Mouse (Mus musculus) heart, adult 11 months (tissue): ENCODE measurements at regions not wholly inside any gene's neighbourhood (a gene's known extent, or its start where the extent isn't known, plus 50 kb on each side); places are given as distances from the start of the nearest gene placed in this dataset.

Experiments
- DNase-seq: peaks from one replicate; pipeline ENCODE4 v3.0.0; 2022

DNA sequence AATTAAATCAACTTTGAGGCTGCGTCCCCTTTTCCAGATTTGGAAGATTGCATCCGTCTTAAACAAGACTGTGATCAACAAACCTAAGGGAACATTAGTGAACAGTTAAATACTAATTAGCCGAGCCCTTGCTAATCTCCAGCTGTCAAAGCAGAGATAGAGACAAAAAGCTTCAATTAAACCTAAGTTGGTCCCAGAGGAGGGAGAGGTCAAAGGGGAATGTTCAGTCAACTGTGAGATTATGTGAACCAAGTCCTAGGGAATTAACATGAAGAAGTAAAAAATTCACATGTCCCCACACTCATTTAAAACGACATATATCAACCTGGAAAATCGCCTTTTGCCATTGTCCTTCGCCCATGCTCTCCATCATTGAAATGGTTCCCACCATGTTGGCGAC, 59.7 kb upstream of the Tbx20 start:
- DNase-seq = no peak

DNA sequence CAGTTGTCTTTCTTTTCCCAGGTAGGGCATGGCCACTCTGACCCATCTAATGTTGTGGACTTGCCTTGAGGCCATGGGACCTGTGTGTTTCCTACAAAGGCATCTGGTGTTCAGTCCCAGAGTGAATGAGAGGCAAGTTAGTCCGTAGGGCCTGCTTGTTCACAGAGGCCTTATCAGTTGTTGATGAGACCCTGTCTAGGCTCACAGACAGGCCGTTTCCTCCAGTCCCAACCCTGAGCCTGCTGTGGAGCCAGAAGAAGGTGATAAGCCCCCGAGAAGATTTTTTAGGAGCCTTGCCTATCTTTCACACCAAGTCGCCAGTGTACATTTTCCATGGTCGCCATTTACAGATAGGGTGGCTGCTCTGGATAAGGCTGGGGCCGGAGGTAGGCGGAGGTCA, 74.1 kb upstream of the Tbx20 start:
- DNase-seq = peak; percentile 92

DNA sequence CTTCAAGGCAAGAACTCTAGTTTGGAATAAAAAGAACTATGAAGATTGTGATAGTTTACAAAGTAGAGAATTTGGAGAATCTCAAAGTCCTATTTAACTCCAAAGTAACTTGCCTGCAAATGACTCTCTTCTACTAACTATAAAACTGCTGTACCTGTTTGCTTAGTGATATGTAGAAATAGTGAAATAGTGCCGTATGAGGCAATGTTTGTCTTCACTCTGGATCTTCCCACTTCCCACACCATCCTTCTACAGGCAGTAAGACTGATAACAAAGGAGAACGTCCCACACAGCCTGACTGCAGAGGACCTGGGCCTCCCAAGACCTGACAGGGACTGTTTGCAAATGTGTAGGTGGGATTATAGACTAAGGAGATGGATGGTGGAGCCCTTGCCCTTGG, 85.4 kb upstream of the Tbx20 start:
- DNase-seq = peak; percentile 21

DNA sequence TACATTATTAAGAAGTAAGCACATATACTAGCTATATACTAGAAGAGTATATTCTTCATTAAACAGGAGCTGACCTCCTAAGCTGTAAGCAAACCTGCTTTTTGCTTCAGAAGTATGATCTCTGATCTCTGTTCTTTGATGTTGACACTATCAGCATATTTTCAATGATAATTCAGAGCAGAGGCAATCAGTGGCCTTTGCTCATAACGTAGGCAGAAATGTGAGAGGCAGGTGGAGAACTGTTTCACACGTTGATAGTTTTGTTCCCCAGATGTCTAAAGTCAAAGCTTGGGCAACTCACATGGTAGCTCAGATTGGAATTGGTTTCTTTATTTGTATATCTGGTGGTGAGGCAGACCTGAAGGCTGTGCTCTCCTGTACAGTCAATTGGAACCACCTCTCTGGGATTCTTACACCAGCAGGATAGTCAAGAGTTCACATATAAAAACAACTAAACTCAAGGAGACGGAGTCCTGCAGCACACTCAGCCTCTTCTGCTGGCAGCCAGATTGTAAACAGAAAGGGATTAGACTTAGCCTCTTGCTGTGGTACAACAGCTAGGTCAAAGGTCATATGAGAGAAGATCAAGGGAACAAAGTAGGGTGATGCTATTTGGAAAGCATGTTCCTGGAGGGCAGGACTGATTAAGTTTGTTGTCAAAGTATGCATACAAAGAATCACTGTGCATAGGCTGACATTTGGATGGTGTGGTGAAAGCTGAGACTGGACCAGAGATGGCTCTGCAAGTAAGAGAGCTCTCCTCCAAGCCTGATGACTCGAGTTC, 92.5 kb upstream of the Tbx20 start:
- DNase-seq = peak; percentile 67

GRCm38 (mm10) chr9:24868746-24869145, 94.6 kb upstream of the Tbx20 start:
- peak; percentile 29 for DNase-seq

- DNase-seq = peak; percentile 35
Observed at GRCm38 (mm10) chr9:24874434-24875143, 100.5 kb upstream of the Tbx20 start.

DNA sequence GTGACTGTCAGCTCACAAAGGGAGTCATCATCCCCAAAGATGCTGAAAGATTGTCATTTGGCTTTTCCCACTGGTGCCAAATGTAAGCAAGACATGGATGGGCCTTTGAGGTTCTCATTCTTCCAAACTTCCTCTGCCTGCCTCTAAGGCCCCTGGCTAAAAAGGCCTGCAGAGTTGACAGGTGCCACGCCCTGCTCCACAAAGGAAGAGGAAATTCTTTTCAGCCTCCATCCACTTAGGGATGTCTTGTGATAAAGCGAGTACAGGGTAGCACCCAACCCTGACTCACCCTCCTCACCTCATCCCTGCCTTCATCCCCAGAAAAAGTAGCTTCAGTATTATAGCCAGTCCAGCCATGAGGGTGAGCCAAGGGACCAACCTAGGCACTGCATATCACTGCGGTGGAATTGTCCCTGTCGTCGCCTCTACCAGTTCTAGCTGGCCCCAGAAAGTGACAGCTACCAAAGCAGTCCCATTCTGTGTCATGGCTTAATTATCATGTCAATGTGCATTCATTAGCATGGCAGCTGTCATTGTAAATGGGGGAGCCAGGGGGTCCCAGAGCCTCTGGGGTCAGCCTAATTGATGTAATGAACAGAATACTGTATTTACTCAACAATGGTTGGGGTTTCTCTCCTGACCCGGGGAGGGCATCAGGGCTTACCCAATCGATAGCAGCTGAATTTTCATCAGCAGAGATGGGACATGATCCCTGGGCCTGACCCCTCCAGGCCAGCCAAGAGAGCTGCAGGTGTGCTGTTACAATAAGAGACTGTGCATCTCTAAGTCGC, 104.5 kb upstream of the Tbx20 start:
- DNase-seq = peak; percentile 64

DNA sequence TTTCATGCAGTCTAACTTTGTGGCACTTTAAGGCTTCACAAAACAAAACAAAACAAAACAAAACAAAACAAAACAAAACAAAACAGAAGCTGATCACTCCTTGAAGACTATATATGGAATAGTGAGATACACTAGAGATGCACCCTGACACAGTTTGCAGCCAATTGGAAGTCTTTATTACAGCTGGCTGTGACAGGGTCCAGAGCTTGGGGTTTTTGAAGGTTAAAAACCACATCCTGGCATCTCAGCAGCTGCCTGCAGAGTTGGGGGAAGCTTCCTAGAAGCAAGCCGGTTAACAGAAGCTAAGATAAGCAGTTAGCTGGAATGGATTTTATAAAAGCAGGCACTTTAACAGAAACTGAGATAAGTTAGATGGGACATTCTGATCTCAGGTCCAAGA, 105.6 kb upstream of the Tbx20 start:
- DNase-seq = peak; percentile 19

DNA sequence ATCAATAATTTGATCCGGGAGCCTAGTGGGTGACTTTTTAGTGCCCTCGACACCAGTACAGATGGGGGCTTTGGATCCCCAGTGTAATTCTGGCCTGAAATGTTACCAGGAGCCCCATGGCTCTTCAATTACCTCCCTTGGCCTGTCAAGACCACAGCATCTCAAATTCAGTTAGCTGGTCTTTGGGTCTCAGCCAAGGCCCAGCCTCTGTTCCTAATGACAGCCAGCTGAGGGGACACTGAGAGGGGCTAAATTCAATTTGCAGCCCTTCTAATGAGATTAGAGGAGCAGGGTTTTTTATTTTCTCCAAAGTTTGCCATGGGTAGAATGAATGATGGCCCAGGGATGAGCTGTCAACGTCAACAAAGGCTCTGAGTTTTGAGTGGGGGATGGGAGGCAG, 109.9 kb upstream of the Tbx20 start:
- peak; percentile 68 for DNase-seq

GRCm38 (mm10) chr9:24888282-24888681, 114.2 kb upstream of the Tbx20 start:
- peak; percentile 86 for DNase-seq

DNA sequence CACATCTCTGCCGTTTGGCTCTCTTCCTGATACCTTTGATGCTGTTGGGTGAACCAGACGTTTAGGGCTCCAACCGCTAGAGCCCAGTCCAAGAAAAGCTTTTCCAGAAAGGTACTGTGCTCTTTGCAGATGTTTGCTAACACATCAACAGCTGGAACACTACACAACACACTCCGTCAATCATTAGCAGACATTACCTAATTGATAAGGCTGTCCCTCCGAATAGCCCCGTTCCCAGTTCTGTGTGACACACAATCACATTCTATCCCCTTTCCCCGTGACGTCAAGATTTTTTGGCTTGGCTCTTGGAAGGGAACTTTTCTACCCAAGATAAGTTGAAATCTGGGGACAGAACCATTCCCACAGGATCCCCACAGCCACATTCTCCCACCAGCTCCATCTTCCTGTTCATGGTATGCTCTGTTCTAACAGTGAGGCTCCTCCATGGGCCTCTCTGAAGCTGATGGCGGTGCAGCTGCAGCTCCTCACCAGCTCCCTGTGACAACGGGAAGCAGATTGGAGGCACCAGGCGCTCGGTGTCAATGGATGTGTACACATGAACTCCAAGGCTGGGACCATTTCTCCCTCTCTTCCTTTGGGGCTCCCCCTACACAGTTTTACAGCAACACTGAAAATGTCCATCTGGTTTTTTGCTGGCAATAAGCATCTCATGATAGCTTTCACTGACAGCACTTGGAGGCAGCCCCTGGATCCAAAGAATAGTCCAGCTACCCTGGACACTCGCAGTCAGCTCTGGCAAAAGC, 122.6 kb upstream of the Tbx20 start:
- DNase-seq = peak; percentile 99

GRCm38 (mm10) chr9:24899206-24899928, 125.3 kb upstream of the Tbx20 start:
- peak; percentile 95 for DNase-seq

DNA sequence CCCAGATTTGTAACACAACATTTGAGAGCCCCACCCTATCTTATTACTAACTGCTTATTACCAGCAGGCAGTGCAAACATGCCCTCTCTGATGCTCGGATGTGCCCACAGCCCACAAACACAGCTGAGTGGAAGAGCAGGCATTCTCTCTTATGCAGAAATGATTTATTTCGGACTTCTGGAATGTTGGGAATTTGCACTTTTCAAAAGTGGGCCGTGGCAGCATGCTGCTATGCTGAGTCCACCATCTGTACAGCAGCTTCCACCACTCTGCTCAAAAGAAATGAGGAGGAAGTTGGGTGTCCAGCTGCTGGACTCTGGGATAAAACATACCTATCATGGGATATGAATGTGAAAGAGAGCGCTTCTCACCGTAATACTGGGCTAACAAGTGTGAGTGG, 129.6 kb upstream of the Tbx20 start:
- DNase-seq = peak; percentile 84

GRCm38 (mm10) chr9:24909086-24909979, 135.2 kb upstream of the Tbx20 start:
- DNase-seq = peak; percentile 79

DNA sequence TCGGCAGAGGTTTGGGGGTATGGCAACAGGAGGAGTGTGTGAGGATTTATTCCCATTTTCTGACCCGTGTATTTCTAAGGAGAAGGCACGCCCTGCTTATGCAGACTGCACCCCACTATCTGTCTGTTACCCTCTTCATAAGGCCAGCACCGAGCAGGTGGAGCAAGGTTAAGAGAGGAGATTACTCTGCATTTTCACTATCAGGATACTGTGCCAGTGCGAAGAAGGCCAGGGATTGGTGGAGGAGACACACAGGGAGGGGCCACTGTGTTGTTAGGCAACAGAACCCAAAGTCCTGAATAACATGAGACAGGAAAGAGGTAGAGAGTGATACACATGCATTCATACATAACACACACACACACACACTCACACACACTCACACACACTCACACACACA, 136.6 kb upstream of the Tbx20 start:
- peak; percentile 84 for DNase-seq

DNA sequence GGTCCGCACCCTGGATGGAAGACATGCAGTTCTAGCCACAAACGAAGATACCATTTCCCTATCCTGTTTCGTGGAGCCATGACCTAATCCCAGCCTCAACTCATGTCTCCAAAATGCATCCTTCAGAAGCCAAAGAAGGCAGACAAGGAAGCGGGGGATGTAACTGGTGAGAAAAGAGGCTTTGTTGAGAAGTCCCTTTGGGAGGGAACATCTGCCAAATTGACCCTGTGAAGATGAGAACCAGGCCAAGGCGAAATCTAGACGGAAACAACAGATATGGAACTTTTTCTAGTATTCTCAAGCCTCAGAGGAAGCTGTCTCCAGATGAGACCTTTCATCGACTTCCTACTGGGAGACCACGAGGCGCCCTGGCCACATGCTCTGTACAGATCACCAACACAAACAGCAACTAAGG, 145.9 kb upstream of the Tbx20 start:
- DNase-seq = peak; percentile 99

DNA sequence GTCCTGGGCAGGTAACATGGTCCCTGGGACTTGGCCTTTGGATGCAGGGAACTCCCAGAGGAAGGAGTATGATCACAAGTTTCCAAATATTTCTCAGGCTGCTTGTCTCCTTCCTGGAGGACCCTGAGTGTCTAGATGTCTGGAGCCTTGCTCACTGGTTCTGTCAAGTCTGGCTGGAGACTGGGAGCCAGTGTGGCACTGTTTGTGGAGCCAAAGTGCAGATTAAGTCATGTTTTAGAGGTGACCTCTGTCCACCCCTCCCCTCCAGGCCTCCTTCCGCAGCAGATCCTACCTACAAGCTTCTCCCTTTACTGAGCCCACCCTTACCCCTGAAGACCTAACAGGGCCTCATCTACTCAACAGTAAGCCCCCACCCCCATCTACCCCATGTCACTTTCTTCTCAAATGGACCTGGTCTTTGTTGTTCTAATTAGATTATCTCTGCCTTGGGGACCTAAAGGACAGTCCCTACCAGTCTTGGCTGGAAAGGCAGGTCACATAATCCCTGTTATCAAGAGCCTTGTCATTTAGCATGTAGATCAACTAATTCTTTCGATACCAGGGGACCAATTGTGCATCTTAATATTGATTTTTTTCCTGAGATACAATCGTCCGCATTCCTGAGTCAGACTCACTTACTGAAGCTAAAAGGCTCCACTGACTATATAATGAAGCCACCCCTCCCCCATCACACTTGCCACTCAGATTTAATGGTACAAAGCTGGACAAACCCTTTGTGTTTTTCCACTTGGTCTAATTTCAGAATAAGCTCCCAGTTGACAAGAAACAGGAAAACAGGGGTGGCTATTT, 148.2 kb upstream of the Tbx20 start:
- peak; percentile 87 for DNase-seq

DNA sequence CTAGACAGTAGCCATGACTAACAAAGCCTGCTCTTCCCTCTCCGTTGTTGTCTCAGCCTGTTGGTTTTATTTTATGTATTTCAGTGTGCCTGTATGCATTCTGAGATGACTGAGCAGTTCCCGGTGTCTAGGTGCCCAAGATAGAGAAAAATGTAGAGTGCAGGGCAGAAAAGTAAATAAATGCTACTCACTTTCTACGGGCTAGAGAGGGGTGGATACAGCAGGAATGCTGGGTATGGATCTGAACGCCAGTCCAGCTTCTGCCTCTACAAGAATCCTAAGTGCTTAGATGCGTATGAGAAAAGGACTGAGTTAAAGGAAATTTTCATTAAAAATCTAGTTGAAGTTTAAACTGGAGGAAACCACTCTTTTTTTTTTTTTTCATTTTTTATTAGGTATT, 149.4 kb upstream of the Tbx20 start:
- no peak for DNase-seq

- no peak for DNase-seq
Observed at GRCm38 (mm10) chr9:24937731-24938130, 151.5 kb upstream of the Gm10181 start.

GRCm38 (mm10) chr9:24942943-24943342, 146.3 kb upstream of the Gm10181 start:
- no peak for DNase-seq
